Comparison of ENCODE assay signal across 25 mouse cellular contexts in the genomic region with DNA sequence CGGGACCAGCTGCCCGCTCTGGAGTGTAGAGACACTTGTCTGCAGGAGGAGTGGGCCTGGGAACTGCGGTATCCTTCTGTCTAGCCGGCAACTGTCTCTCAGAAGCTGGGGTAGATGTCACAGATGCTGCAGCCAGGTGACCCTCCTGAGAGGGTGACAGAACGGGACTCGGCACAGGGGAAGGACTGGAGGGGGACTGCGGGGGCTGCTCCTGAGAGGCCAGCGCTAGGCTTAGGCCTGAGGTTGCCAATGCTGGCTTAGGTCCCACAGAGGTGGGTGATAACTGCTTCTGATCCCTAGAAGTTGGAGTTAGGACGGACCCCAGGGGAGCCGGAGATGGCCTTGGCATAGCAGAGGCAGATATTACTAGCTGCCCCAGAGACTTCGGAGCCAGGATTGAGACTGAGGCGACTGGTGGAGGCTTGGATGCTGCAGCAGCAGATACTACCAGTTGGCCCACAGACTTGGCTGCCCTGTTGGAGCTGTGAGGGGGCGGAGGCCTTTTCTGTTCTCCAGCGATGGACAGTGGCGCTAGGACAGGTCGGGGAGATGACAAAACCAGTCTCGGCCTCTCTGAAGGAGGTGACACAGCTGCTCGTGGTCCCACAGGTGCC. TPM values are rescaled to one million over a fixed set of nuclear protein-coding genes. Genes with fewer than 3 reads are reported as not detected.
DNase-seq lines count a peak whose midpoint lies in the region; TF ChIP-seq lines count a peak whose summit lies in the region.
"Had no signal": no experiment of that assay in that cellular context is flagged by ENCODE, and none has a peak within 500 bp of the region (broad histone marks: within the 10 kb centered on the region; RNA-seq: fewer than 3 reads in every experiment).

No protein-coding gene starts in this region.

- H3K27ac ChIP-seq in layer of hippocampus, adult 2 months: no peak overlapping the region; the same call in 1 of the 2 replicates
- peak overlapping the region; percentile 99; the same call in 1 of the 2 replicates for H3K27ac ChIP-seq in olfactory bulb, adult 2 months (ENCODE audit: insufficient read depth, low read depth, low read length)
- H3K27ac ChIP-seq: embryonic facial prominence, embryonic 10.5 days; heart, embryonic 15.5 days; kidney, embryonic 15.5 days; limb, embryonic 15.5 days; liver, embryonic 15.5 days had no signal

- H3K4me3 ChIP-seq in layer of hippocampus, adult 2 months: peak overlapping the region; percentile 77; the same call in 1 of the 2 replicates
- H3K4me3 ChIP-seq in olfactory bulb, adult 2 months (ENCODE audit: insufficient read depth, low read depth, low read length): peak overlapping the region; percentile 87
- H3K4me3 ChIP-seq: embryonic facial prominence, embryonic 10.5 days; heart, embryonic 15.5 days; kidney, embryonic 15.5 days; limb, embryonic 15.5 days; liver, embryonic 15.5 days had no signal

- peaks cover 41% of the 10 kb centered on the region for H3K4me1 ChIP-seq in olfactory bulb, adult 2 months (ENCODE audit: control insufficient read depth, insufficient read depth, low read length)
- H3K4me1 ChIP-seq: embryonic facial prominence, embryonic 10.5 days; kidney, embryonic 15.5 days; limb, embryonic 15.5 days; liver, embryonic 15.5 days had no signal

- intact Hi-C loops in gastrocnemius, postnatal 36 days (cut with DNase I): no loop called here

- no peak for DNase-seq in layer of hippocampus, adult 2 months (ENCODE audit: low spot score in 2 of 2)
- DNase-seq in layer of hippocampus, postnatal 36 days: no peak
- peak; percentile 75 for DNase-seq in brain, adult 2 months (ENCODE audit: low read depth, low spot score)
- DNase-seq in cerebellum, adult 9-11 months: peak; percentile 72
- no peak for DNase-seq in gastrocnemius, postnatal 36 days
- DNase-seq in thymus, adult 18-20 months: no peak
- DNase-seq: adrenal gland, postnatal 10 days; B cell, adult 2 months; forebrain, postnatal 0 days; gastrocnemius, postnatal 25 days; left cerebral cortex, postnatal 4 days; lung, postnatal 4 days; midbrain, embryonic 14.5 days; right cerebral cortex, postnatal 14 days; spleen, adult 18-20 months; thymus, postnatal 36 days had no signal

- TF ChIP-seq CTCF in layer of hippocampus, adult 2 months (conservative IDR thresholded peaks at IDR 0.05): no peak
- no peak for TF ChIP-seq CTCF in olfactory bulb, adult 2 months (IDR thresholded peaks at IDR 0.05; ENCODE audit: insufficient read depth, low read depth, low read length)

- 59% methylated on average over 18 of the region's 18 CpGs for WGBS in olfactory bulb, adult 2 months

- no peak for TF ChIP-seq POLR2A in olfactory bulb, adult 2 months (IDR thresholded peaks at IDR 0.05; ENCODE audit: insufficient read depth, low read depth, low read length)

RNA-seq across cellular contexts. Expression of gene Inpp5j, which starts 2.1 kb away (rescaled TPM):
- 10 to 100 TPM; 87.1 to 97.1 TPM for total RNA-seq in layer of hippocampus, adult 2 months (2021)
- total RNA-seq in layer of hippocampus, postnatal 36 days (2021): 10 to 100 TPM; 73.7 to 95.8 TPM
- polyA plus RNA-seq in olfactory bulb, adult 2 months (2012; ENCODE audit: insufficient read depth, insufficient read length, low replicate concordance, missing spikeins): not detected in 2 replicates
- 1 to 10 TPM; 3.4 to 4.1 TPM for total RNA-seq in gastrocnemius, postnatal 36 days (2021)
- total RNA-seq: CH12.LX; hematopoietic stem cell, adult 5-6 weeks; megakaryocyte-erythroid progenitor cell, adult 5-6 weeks had no signal

RNA-seq across cellular contexts. Expression of gene Selenom, which starts 11.9 kb away (rescaled TPM):
- total RNA-seq in layer of hippocampus, adult 2 months (2021): 100 to 1,000 TPM; 199 to 202 TPM
- 100 to 1,000 TPM; 187 to 193 TPM for total RNA-seq in layer of hippocampus, postnatal 36 days (2021)
- polyA plus RNA-seq in olfactory bulb, adult 2 months (2012; ENCODE audit: insufficient read depth, insufficient read length, low replicate concordance, missing spikeins): not detected in 2 replicates
- 10 to 100 TPM; 13.2 to 14.9 TPM for total RNA-seq in gastrocnemius, postnatal 36 days (2021)
- total RNA-seq: megakaryocyte-erythroid progenitor cell, adult 5-6 weeks had no signal

RNA-seq across cellular contexts. Expression of gene Pla2g3, which starts 14.5 kb away (rescaled TPM):
- 1 to 10 TPM; 2.1 to 2.3 TPM for total RNA-seq in layer of hippocampus, adult 2 months (2021)
- total RNA-seq in layer of hippocampus, postnatal 36 days (2021): 1 to 10 TPM; 1.4 to 2.5 TPM
- not detected in 2 replicates for polyA plus RNA-seq in olfactory bulb, adult 2 months (2012; ENCODE audit: insufficient read depth, insufficient read length, low replicate concordance, missing spikeins)
- under 1 TPM in 1 of 2 experiments, not detected in 1; 0.10 TPM for total RNA-seq in gastrocnemius, postnatal 36 days (2021)
- total RNA-seq: CH12.LX; gastrocnemius, postnatal 25 days; hematopoietic stem cell, adult 5-6 weeks had no signal

RNA-seq across cellular contexts. Expression of gene Smtn, which starts 37.8 kb away (rescaled TPM):
- 10 to 100 TPM in 1 of 2 experiments, 1 to 10 TPM in 1; 7.4 to 10.3 TPM for total RNA-seq in layer of hippocampus, adult 2 months (2021)
- 10 to 100 TPM in 1 of 2 experiments, 1 to 10 TPM in 1; 7.0 to 11.8 TPM for total RNA-seq in layer of hippocampus, postnatal 36 days (2021)
- not detected in 2 replicates for polyA plus RNA-seq in olfactory bulb, adult 2 months (2012; ENCODE audit: insufficient read depth, insufficient read length, low replicate concordance, missing spikeins)
- 10 to 100 TPM; 71.9 to 78.7 TPM for total RNA-seq in gastrocnemius, postnatal 36 days (2021)

RNA-seq across cellular contexts. Expression of gene Rnf185, which starts 50.4 kb away (rescaled TPM):
- 10 to 100 TPM; 26.6 to 29.1 TPM for total RNA-seq in layer of hippocampus, adult 2 months (2021)
- total RNA-seq in layer of hippocampus, postnatal 36 days (2021): 10 to 100 TPM; 25.6 to 27.4 TPM
- not detected in 2 replicates for polyA plus RNA-seq in olfactory bulb, adult 2 months (2012; ENCODE audit: insufficient read depth, insufficient read length, low replicate concordance, missing spikeins)
- 10 to 100 TPM; 15.1 to 16.1 TPM for total RNA-seq in gastrocnemius, postnatal 36 days (2021)

Comparison
In these comparisons a context has a peak if more than half of its experiments do, and no peak if none do; other contexts are left out.
1. DNase-seq: peak in brain, adult 2 months (single experiment) and cerebellum, adult 9-11 months (single experiment); none in layer of hippocampus, adult 2 months (0 of 2), layer of hippocampus, postnatal 36 days (0 of 2), gastrocnemius, postnatal 36 days (0 of 2) and thymus, adult 18-20 months (0 of 2).
2. RNA of gene Inpp5j, which starts 2.1 kb away (total RNA-seq): 87.1 to 97.1 TPM in layer of hippocampus, adult 2 months and 73.7 to 95.8 TPM in layer of hippocampus, postnatal 36 days; 3.4 to 4.1 TPM in gastrocnemius, postnatal 36 days; every median in the first group is over 10 times any median in the second.
3. RNA of gene Selenom, which starts 11.9 kb away (total RNA-seq): 199 to 202 TPM in layer of hippocampus, adult 2 months and 187 to 193 TPM in layer of hippocampus, postnatal 36 days; 13.2 to 14.9 TPM in gastrocnemius, postnatal 36 days; every median in the first group is over 10 times any median in the second.